Mouse (Mus musculus): ENCODE measurements at regions not wholly inside any gene's neighbourhood (a gene's known extent, or its start where the extent isn't known, plus 50 kb on each side); places are given as distances from the start of the nearest gene placed in this dataset.

GRCm38 (mm10) chr4:9055876-9056275 lies 817.0 kb upstream of the Car8 start:
- no peak for TF ChIP-seq CTCF (conservative IDR thresholded peaks at IDR 0.05; ENCODE audit: insufficient read depth, insufficient read length, low read depth, low read length)
- TF ChIP-seq POLR2A (IDR thresholded peaks at IDR 0.05; ENCODE audit: low read depth, low read length), result no peak

Data from kidney, adult 2 months (tissue).